Mouse (Mus musculus) midbrain, postnatal 0 days (tissue): ENCODE results near the gene Memo1. TPM values are rescaled to one million over a fixed set of nuclear protein-coding genes. Genes with fewer than 3 reads are reported as not detected.

Experiments
- ATAC-seq: fragments of 200-750 bp; cut with Nextera tagmentation; 2 replicates; pipeline ENCODE4 v1.8.0; 2017; ENCODE audit warnings: moderate number of reproducible peaks, mild to moderate bottlenecking, moderate TSS enrichment, moderate library complexity; ENCODE audit not compliant: low FRiP score
- DNase-seq: peaks from one replicate; pipeline ENCODE4 v3.0.0-alpha.2; 2015; ENCODE audit warnings: low spot score
- H3K27ac ChIP-seq: fragments of 300-500 bp; sonication (generic); 2 replicates; pipeline ENCODE4 v1.5.1; 2014; ENCODE audit warnings: low read depth, mild to moderate bottlenecking, low read length, mixed read lengths
- H3K27me3 ChIP-seq: fragments of 300-500 bp; sonication (generic); 2 replicates; pipeline ENCODE4 v1.6.1; 2014; ENCODE audit warnings: low read length, control low read depth, mixed read lengths; ENCODE audit not compliant: insufficient read depth
- H3K36me3 ChIP-seq: fragments of 300-500 bp; sonication (generic); 2 replicates; pipeline ENCODE4 v1.6.1; 2014; ENCODE audit warnings: low read length, control low read depth, mixed read lengths; ENCODE audit not compliant: insufficient read depth
- H3K4me1 ChIP-seq: fragments of 300-500 bp; sonication (generic); 2 replicates; pipeline ENCODE4 v1.6.1; 2014; ENCODE audit warnings: mild to moderate bottlenecking, control low read depth, antibody characterized with exemption, low read length, mixed read lengths; ENCODE audit not compliant: insufficient read depth
- H3K4me2 ChIP-seq: fragments of 300-500 bp; sonication (generic); 2 replicates; pipeline ENCODE4 v1.6.1; 2014; ENCODE audit warnings: low read depth, mild to moderate bottlenecking, low read length, mixed read lengths; ENCODE audit not compliant: poor library complexity, severe bottlenecking
- H3K4me3 ChIP-seq: fragments of 300-500 bp; sonication (generic); 2 replicates; pipeline ENCODE4 v1.5.1; 2014; ENCODE audit warnings: low read depth, mild to moderate bottlenecking, low read length, moderate library complexity
- H3K9ac ChIP-seq: fragments of 300-500 bp; sonication (generic); replicated peaks from 2 replicates; pipeline ENCODE4 v1.6.1; 2014; ENCODE audit warnings: mild to moderate bottlenecking, low read length, moderate library complexity, mixed read lengths; ENCODE audit not compliant: poor library complexity, severe bottlenecking
- H3K9me3 ChIP-seq: fragments of 300-500 bp; sonication (generic); 2 replicates; pipeline ENCODE4 v1.6.1; 2016; ENCODE audit warnings: low read length, control low read depth
- CTCF ChIP-seq: IDR thresholded peaks from 2 replicates; pipeline ENCODE4 v1.5.1; 2016; ENCODE audit warnings: antibody characterized with exemption, mild to moderate bottlenecking
- WGBS: fragments of 180-500 bp; shearing (Covaris S2); extraction: QIAGEN DNeasy Blood & Tissue Kit; methylation state at CpG from one replicate; pipeline ENCODE4 v1.1.7; 2014; 5-methylcytosine and 5-hydroxymethylcytosine counted together
- polyA plus RNA-seq: library from polyadenylated mRNA; unstranded; fragments of >200 nt; fragmentation: Nextera tagmentation; extraction: Ambion mirVana; gene quantifications from 2 replicates; pipeline ENCODE4 v1.2.1, GENCODE M21; 2015
- total RNA-seq: library from RNA; depleted of rRNA; stranded (reverse); fragments of >200 nt; gene quantifications from 2 replicates; pipeline ENCODE4 v1.2.3, GENCODE M21; 2014; rRNA removed

Gene Memo1
- total and polyA plus RNA-seq, 2 experiments from 2014 or later, result 37.5 to 45.5 TPM

- no peaks in the 10 kb centered on the region for H3K27me3 ChIP-seq
- no peak for DNase-seq
- no peaks in the 10 kb centered on the region for H3K36me3 ChIP-seq
- no peak for TF ChIP-seq CTCF
- H3K27ac ChIP-seq, result no peak overlapping the region
- no peak overlapping the region for H3K9ac ChIP-seq
- H3K4me1 ChIP-seq, result no peaks in the 10 kb centered on the region
- H3K9me3 ChIP-seq, result no peaks in the 10 kb centered on the region
- H3K4me3 ChIP-seq, result no peak overlapping the region
- H3K4me2 ChIP-seq, result no peak overlapping the region
- ATAC-seq, result no peak
Measured at GRCm38 (mm10) chr17:74173726-74174125, 121.6 kb downstream of the Memo1 start.

- 88% methylated on average over 1 of the region's 1 CpGs for WGBS
- no peak overlapping the region for H3K27ac ChIP-seq
- no peaks in the 10 kb centered on the region for H3K9me3 ChIP-seq
- TF ChIP-seq CTCF, result no peak
- H3K9ac ChIP-seq, result no peak overlapping the region
- H3K4me3 ChIP-seq, result no peak overlapping the region
- ATAC-seq, result no peak
- DNase-seq, result no peak
- H3K36me3 ChIP-seq, result no peaks in the 10 kb centered on the region
- H3K4me1 ChIP-seq, result no peaks in the 10 kb centered on the region
- H3K27me3 ChIP-seq, result no peaks in the 10 kb centered on the region
- H3K4me2 ChIP-seq, result no peak overlapping the region
Measured at GRCm38 (mm10) chr17:74172834-74173233, 122.5 kb downstream of the Memo1 start.

GRCm38 (mm10) chr17:74159443-74159894, 135.9 kb downstream of the Memo1 start:
- DNase-seq, result peak; percentile 63
- H3K4me2 ChIP-seq, result peak overlapping the region; percentile 50
- TF ChIP-seq CTCF, result no peak
- no peak overlapping the region for H3K27ac ChIP-seq
- H3K9me3 ChIP-seq, result no peaks in the 10 kb centered on the region
- H3K36me3 ChIP-seq, result no peaks in the 10 kb centered on the region
- peak; percentile 80 for ATAC-seq
- no peaks in the 10 kb centered on the region for H3K27me3 ChIP-seq
- H3K9ac ChIP-seq, result peak overlapping the region; percentile 19; the same call in 1 of the 2 replicates
- H3K4me3 ChIP-seq, result peak overlapping the region; percentile 28
- WGBS, result under 1% methylated on average over 9 of the region's 9 CpGs
- H3K4me1 ChIP-seq, result peaks cover 3% of the 10 kb centered on the region; the same call in 1 of the 2 replicates

GRCm38 (mm10) chr17:74158161-74158560, 137.2 kb downstream of the Memo1 start:
- H3K27ac ChIP-seq, result no peak overlapping the region
- H3K4me3 ChIP-seq, result no peak overlapping the region
- WGBS, result 93% methylated on average over 3 of the region's 3 CpGs

More at GRCm38 (mm10) chr17:74158161-74158560, 137.2 kb downstream of the Memo1 start:
- no peak for DNase-seq
- Histone ChIP-seq H3K4me2 (no peak overlapping the region), H3K36me3 (no peaks in the 10 kb centered on the region), H3K9ac (no peak overlapping the region), H3K27me3 (no peaks in the 10 kb centered on the region), H3K9me3 (no peaks in the 10 kb centered on the region), H3K4me1 (peaks cover 3% of the 10 kb centered on the region; the same call in 1 of the 2 replicates)
- TF ChIP-seq CTCF, result no peak
- ATAC-seq, result no peak

Other genes starting within 250 kb of the Memo1 start
- not detected in 2 replicates for gene Srd5a2, start 247.6 kb downstream of the Memo1 start, total RNA-seq
- 0.10 TPM in 1 of 2 replicates, not detected in the other for gene Srd5a2, start 247.6 kb downstream of the Memo1 start, polyA plus RNA-seq
- 64.0 and 68.0 TPM in 2 replicates for gene Dpy30, start 28.4 kb upstream of the Memo1 start, total RNA-seq
- 228 and 230 TPM in 2 replicates for gene Dpy30, start 28.4 kb upstream of the Memo1 start, polyA plus RNA-seq
- 121 and 158 TPM in 2 replicates for gene Spast, start 43.5 kb upstream of the Memo1 start, total RNA-seq
- gene Spast, start 43.5 kb upstream of the Memo1 start, polyA plus RNA-seq, result 22.9 and 27.4 TPM in 2 replicates
- 16.7 and 19.1 TPM in 2 replicates for gene Slc30a6, start 100.1 kb upstream of the Memo1 start, total RNA-seq
- gene Slc30a6, start 100.1 kb upstream of the Memo1 start, polyA plus RNA-seq, result 23.5 and 24.5 TPM in 2 replicates
- 0.05 and 0.16 TPM in 2 replicates for gene Nlrc4, start 163.6 kb upstream of the Memo1 start, total RNA-seq
- 0.30 and 0.34 TPM in 2 replicates for gene Nlrc4, start 163.6 kb upstream of the Memo1 start, polyA plus RNA-seq
- 40.5 and 41.8 TPM in 2 replicates for gene Yipf4, start 194.0 kb upstream of the Memo1 start, total RNA-seq
- 46.8 and 51.7 TPM in 2 replicates for gene Yipf4, start 194.0 kb upstream of the Memo1 start, polyA plus RNA-seq
- 136 and 144 TPM in 2 replicates for gene Birc6, start 232.8 kb upstream of the Memo1 start, total RNA-seq
- gene Birc6, start 232.8 kb upstream of the Memo1 start, polyA plus RNA-seq, result 96.2 and 120 TPM in 2 replicates